Mouse (Mus musculus): Measurements from ENCODE around the gene Arhgef19. TPM values are rescaled to one million over a fixed set of nuclear protein-coding genes. Genes with fewer than 3 reads are reported as not detected.

Arhgef19 gene
- polyA plus RNA-seq, 1 experiment from 2014 or later, result 17.0 TPM

GRCm38 (mm10) chr4:141287518-141288004 lies 48.3 kb downstream of the Arhgef19 start:
- no peak overlapping the region for H3K27ac ChIP-seq
- no peak overlapping the region for H3K4me3 ChIP-seq
- peak overlapping the region; percentile 16 for H3K4me2 ChIP-seq (replicated peaks)
- peaks cover 65% of the 10 kb centered on the region for H3K27me3 ChIP-seq
- no peak for ATAC-seq (ENCODE audit: insufficient number of reproducible peaks, insufficient read depth, low FRiP score, low TSS enrichment)
- H3K9ac ChIP-seq, result no peak overlapping the region
- peaks cover 36% of the 10 kb centered on the region for H3K4me1 ChIP-seq
- 10% methylated on average over 15 of the region's 15 CpGs for WGBS
- H3K36me3 ChIP-seq, result no peaks in the 10 kb centered on the region
- no peaks in the 10 kb centered on the region for H3K9me3 ChIP-seq

DNA sequence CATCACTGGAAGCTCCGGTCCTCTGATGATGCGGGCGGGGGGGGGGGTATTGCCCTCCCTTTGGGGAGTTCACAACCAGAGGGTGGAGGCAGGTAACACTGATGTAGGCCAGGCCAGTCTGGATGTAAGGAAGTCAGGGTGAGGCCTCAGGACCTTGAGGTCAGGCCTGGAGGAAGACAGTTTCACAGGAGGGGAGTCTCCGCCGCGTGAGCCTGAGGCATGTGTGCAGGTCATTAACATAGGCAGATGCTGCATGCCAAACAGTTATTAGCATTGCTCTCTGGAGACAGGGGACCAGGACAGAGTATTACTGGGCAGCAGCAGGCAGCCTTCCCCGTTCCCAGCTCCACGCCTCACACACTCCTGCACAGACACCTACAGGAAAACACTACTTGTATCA lies 48.9 kb downstream of the Arhgef19 start:
- Histone ChIP-seq H3K4me2 (replicated peaks) (no peak overlapping the region), H3K36me3 (no peaks in the 10 kb centered on the region), H3K4me3 (no peak overlapping the region), H3K9ac (no peak overlapping the region), H3K9me3 (no peaks in the 10 kb centered on the region), H3K27ac (no peak overlapping the region), H3K4me1 (peaks cover 35% of the 10 kb centered on the region), H3K27me3 (peaks cover 71% of the 10 kb centered on the region)
- 33% methylated on average over 8 of the region's 8 CpGs for WGBS
- ATAC-seq (ENCODE audit: insufficient number of reproducible peaks, insufficient read depth, low FRiP score, low TSS enrichment), result no peak

DNA sequence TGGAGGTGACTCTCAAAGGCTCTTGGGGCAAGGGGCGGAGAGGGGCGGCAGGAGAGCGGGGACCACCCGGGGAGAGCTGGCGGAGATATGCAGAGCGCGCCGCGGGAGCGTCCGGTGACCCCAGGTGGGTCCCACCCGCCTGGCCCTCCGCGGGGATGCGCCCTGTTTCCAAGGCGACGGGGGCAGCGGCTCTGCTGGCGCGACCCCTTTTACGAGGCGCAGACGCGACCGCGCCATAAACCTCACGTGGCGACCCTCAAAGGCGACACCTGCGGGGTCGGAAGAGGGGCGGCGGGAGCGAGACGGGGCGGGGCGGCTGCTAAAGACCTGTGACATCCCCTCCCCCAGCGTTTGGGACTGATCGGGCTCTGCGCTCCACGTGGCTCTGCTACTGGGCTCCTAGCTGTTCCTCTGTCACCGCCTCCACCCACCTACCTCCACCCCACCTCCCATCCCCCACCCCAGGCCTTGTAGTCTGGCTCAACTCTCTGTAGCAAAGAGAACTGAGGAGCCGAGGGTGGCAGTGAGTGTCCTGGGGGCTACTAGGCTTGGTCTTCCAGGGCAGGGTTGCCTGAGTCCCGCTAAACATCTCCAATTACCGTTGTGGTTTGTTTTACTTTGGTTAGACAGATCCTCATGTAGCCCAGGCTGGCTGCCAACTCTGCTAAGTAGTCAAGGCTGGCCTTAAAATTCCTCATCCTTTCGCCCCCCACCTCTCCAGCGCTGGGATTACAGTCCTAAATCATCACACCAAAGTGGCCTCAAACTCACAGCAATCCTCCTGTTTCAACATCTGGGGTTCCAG lies 52.5 kb downstream of the Arhgef19 start:
- no peak for ATAC-seq (ENCODE audit: insufficient number of reproducible peaks, insufficient read depth, low FRiP score, low TSS enrichment)
- Histone ChIP-seq H3K4me2 (replicated peaks) (peak overlapping the region; percentile 76), H3K4me1 (peaks cover 39% of the 10 kb centered on the region), H3K9ac (peak overlapping the region; percentile 36), H3K27me3 (peaks cover 73% of the 10 kb centered on the region), H3K4me3 (peak overlapping the region; percentile 33), H3K9me3 (no peaks in the 10 kb centered on the region), H3K27ac (no peak overlapping the region), H3K36me3 (no peaks in the 10 kb centered on the region)
- WGBS, result 2% methylated on average over 47 of the region's 47 CpGs

- peak overlapping the region; percentile 23 for H3K4me2 ChIP-seq (replicated peaks)
- no peaks in the 10 kb centered on the region for H3K36me3 ChIP-seq
- no peak overlapping the region for H3K4me3 ChIP-seq
- no peaks in the 10 kb centered on the region for H3K9me3 ChIP-seq
- peaks cover 65% of the 10 kb centered on the region for H3K27me3 ChIP-seq
- no peak overlapping the region for H3K27ac ChIP-seq
- no peak overlapping the region for H3K9ac ChIP-seq
- WGBS, result 1% methylated on average over 14 of the region's 15 CpGs
- H3K4me1 ChIP-seq, result peaks cover 27% of the 10 kb centered on the region
- no peak for ATAC-seq (ENCODE audit: insufficient number of reproducible peaks, insufficient read depth, low FRiP score, low TSS enrichment)
Observed at GRCm38 (mm10) chr4:141295774-141296186, 56.5 kb downstream of the Arhgef19 start.

DNA sequence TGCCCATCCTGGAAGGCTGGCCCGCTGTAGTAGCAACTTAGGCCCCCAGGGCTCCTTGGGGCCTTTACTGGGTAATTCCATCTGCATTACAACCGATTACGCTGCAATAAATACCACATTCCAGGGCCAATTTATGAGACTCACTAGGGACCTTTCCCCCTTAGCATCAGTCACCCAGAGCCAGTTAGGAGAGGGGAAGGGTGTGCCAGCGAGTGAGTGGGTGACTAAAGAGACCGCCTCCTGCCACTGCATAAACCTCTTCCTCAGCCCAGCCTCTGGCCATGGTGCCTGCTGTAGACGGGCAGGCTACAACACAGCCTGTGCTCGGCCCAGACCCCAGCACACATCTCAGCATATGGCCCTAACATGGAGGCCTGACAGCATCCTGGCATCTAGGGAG lies 58.6 kb downstream of the Arhgef19 start:
- Histone ChIP-seq H3K27ac (no peak overlapping the region), H3K27me3 (peaks cover 63% of the 10 kb centered on the region), H3K4me2 (replicated peaks) (no peak overlapping the region), H3K9ac (no peak overlapping the region), H3K36me3 (no peaks in the 10 kb centered on the region), H3K4me1 (peaks cover 32% of the 10 kb centered on the region), H3K9me3 (no peaks in the 10 kb centered on the region), H3K4me3 (no peak overlapping the region)
- WGBS, result 67% methylated on average over 7 of the region's 7 CpGs
- no peak for ATAC-seq (ENCODE audit: insufficient number of reproducible peaks, insufficient read depth, low FRiP score, low TSS enrichment)

- Histone ChIP-seq H3K27me3 (peaks cover 65% of the 10 kb centered on the region), H3K27ac (no peak overlapping the region), H3K4me2 (replicated peaks) (no peak overlapping the region), H3K9me3 (no peaks in the 10 kb centered on the region), H3K4me3 (no peak overlapping the region), H3K9ac (no peak overlapping the region), H3K36me3 (no peaks in the 10 kb centered on the region), H3K4me1 (peaks cover 41% of the 10 kb centered on the region)
- ATAC-seq (ENCODE audit: insufficient number of reproducible peaks, insufficient read depth, low FRiP score, low TSS enrichment), result no peak
- 60% methylated on average over 13 of the region's 13 CpGs for WGBS
Observed at GRCm38 (mm10) chr4:141299356-141299755, 60.1 kb downstream of the Arhgef19 start.

GRCm38 (mm10) chr4:141300196-141300595 lies 60.9 kb downstream of the Arhgef19 start:
- Histone ChIP-seq H3K27me3 (peaks cover 66% of the 10 kb centered on the region), H3K4me3 (no peak overlapping the region), H3K36me3 (no peaks in the 10 kb centered on the region), H3K4me1 (peaks cover 40% of the 10 kb centered on the region), H3K27ac (no peak overlapping the region), H3K9ac (no peak overlapping the region), H3K9me3 (no peaks in the 10 kb centered on the region), H3K4me2 (replicated peaks) (no peak overlapping the region)
- ATAC-seq (ENCODE audit: insufficient number of reproducible peaks, insufficient read depth, low FRiP score, low TSS enrichment), result no peak
- 72% methylated on average over 4 of the region's 4 CpGs for WGBS

GRCm38 (mm10) chr4:141301116-141301553 lies 61.8 kb downstream of the Arhgef19 start, which contains the start of gene Epha2:
TSS of gene Epha2 (plus strand) at chr4:141301240.
- ATAC-seq (ENCODE audit: insufficient number of reproducible peaks, insufficient read depth, low FRiP score, low TSS enrichment), result no peak
- Histone ChIP-seq H3K27ac (no peak within 1 kb of the TSS), H3K9ac (peak within 1 kb of the TSS; percentile 65), H3K9me3 (no peaks in the 10 kb centered on the region), H3K36me3 (no peaks in the 10 kb centered on the region), H3K27me3 (peaks cover 57% of the 10 kb centered on the region), H3K4me2 (replicated peaks) (peak within 1 kb of the TSS; percentile 90), H3K4me3 (peak within 1 kb of the TSS; percentile 62), H3K4me1 (peaks cover 31% of the 10 kb centered on the region)
- WGBS, result 0% methylated on average over 35 of the region's 35 CpGs

DNA sequence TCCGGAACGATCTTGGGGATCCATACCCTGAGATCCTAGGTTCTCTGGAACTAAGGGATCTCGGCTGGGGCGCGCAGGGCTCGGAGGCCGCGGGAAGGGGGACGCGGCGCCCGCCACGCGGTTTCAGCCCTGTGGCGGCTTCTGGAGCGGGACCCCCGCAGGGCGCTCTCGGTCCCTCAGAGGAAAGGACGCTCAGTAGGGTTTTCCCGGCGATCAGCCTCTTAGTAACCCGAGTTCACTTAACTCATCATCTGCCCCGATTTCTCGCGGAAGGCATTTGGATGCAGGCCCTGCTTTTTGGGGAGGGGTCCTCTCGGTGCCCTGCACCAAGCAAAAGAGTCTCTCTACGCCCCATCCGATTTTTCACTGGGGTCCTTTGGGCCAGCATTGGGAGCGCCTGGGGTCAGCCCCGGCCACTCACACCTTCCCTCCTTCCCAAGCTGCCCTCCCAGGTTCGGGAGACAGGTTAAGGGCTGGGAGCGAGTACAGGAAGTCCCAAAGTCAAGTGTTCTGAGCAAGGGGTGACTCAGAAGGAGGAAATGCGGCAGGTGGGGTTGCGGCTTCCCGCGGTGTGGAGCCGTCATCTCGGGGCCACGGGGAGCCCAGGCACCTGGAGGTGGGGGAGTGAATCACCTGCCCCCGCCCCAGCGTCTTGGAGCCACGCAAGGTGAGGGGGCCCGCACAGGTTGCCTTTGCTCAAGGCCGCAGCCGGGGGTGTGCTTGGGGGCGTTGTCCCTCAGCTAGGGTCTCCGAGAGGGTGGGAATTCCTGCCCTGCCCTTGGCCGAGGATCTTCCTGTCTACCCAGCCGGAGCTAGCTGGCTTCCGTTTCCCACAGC lies 62.5 kb downstream of the Arhgef19 start:
- Histone ChIP-seq H3K4me2 (replicated peaks) (peak overlapping the region; percentile 90), H3K9ac (peak overlapping the region; percentile 65), H3K4me1 (peaks cover 29% of the 10 kb centered on the region), H3K27ac (no peak overlapping the region; the same call in 1 of the 2 replicates), H3K27me3 (peaks cover 54% of the 10 kb centered on the region), H3K4me3 (peak overlapping the region; percentile 62), H3K36me3 (no peaks in the 10 kb centered on the region), H3K9me3 (no peaks in the 10 kb centered on the region)
- ATAC-seq (ENCODE audit: insufficient number of reproducible peaks, insufficient read depth, low FRiP score, low TSS enrichment), result no peak
- WGBS, result 1% methylated on average over 51 of the region's 51 CpGs

DNA sequence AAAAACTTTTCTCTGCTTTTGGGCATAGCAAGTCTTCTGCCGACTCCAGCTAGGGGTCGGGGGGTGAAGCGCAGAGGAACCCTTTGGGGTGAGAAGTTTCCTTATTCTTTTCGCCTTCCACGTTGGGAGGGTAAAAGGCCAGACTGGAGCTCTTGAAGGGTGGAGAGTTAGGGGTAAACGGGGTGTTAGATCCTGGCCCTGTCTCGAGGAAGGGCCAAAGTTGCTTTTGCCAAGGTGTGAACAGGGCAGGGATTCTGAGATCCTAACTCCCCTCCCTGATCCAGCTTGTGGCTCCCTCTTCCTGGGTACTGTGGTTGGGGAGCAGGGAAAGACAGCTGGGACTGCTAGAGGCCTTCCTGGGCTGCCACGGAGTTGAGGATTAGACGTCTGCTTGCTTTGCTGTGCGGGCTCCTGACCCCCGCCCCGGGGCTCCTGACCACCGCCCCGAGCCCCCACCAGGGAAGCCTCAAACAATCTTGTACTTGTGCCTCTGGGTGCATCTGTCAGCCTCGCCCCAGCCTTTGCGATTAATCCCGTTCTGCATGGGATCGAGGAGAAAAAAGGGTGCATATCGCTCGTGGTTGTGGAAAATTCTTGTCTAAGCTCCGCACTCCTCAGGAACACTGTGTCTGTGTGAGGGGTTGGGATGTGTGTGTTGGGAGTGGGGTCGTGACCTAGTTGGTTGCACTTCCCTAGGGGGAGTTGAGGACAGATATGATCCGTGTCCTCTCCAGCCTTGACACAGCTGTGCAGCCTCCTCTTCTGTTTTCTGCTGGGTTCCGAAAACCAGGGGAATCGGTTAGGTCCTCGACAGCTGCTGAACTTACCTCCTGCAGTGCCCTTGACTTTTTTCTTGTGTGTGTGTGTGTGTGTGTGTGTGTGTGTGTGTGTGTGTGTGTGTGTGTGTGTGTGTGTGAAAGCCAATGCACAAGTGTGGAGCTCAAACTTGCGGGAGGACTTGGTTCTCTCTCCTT lies 63.4 kb downstream of the Arhgef19 start:
- Histone ChIP-seq H3K9me3 (no peaks in the 10 kb centered on the region), H3K4me1 (peaks cover 29% of the 10 kb centered on the region), H3K4me3 (peak overlapping the region; percentile 62), H3K9ac (peak overlapping the region; percentile 65), H3K4me2 (replicated peaks) (peak overlapping the region; percentile 90), H3K36me3 (no peaks in the 10 kb centered on the region), H3K27ac (no peak overlapping the region; the same call in 1 of the 2 replicates), H3K27me3 (peaks cover 45% of the 10 kb centered on the region)
- no peak for ATAC-seq (ENCODE audit: insufficient number of reproducible peaks, insufficient read depth, low FRiP score, low TSS enrichment)
- WGBS, result 11% methylated on average over 27 of the region's 27 CpGs

All from embryonic facial prominence, embryonic 12.5 days (tissue).